Mouse (Mus musculus) hindbrain, postnatal 0 days (tissue): Measurements from ENCODE around the gene Tmem50a. TPM values are rescaled to one million over a fixed set of nuclear protein-coding genes. Genes with fewer than 3 reads are reported as not detected.

Experiments
- ATAC-seq: fragments of 200-750 bp; cut with Nextera tagmentation; 2 replicates; pipeline ENCODE4 v1.8.0; 2017; ENCODE audit warnings: mild to moderate bottlenecking, moderate TSS enrichment, moderate library complexity
- DNase-seq: peaks from one replicate; pipeline ENCODE4 v3.0.0-alpha.2; 2015; ENCODE audit warnings: low spot score
- H3K27ac ChIP-seq: fragments of 300-500 bp; sonication (generic); 2 replicates; pipeline ENCODE4 v1.5.1; 2014; ENCODE audit warnings: mild to moderate bottlenecking
- H3K27me3 ChIP-seq: fragments of 300-500 bp; sonication (generic); 2 replicates; pipeline ENCODE4 v1.6.1; 2014; ENCODE audit warnings: low read length, mixed read lengths; ENCODE audit not compliant: insufficient read depth
- H3K36me3 ChIP-seq: fragments of 300-500 bp; sonication (generic); 2 replicates; pipeline ENCODE4 v1.6.1; 2014; ENCODE audit warnings: low read length, mixed read lengths; ENCODE audit not compliant: insufficient read depth
- H3K4me1 ChIP-seq: fragments of 300-500 bp; sonication (generic); 2 replicates; pipeline ENCODE4 v1.6.1; 2014; ENCODE audit warnings: antibody characterized with exemption, low read length, mixed read lengths; ENCODE audit not compliant: insufficient read depth
- H3K4me2 ChIP-seq: fragments of 300-500 bp; sonication (generic); 2 replicates; pipeline ENCODE4 v1.6.1; 2014; ENCODE audit warnings: low read depth, mild to moderate bottlenecking, low read length, moderate library complexity, mixed read lengths
- H3K4me3 ChIP-seq: fragments of 300-500 bp; sonication (generic); 2 replicates; pipeline ENCODE4 v1.5.1; 2014; ENCODE audit warnings: low read length
- H3K9ac ChIP-seq: fragments of 300-500 bp; sonication (generic); replicated peaks from 2 replicates; pipeline ENCODE4 v1.6.1; 2014; ENCODE audit warnings: mild to moderate bottlenecking, low read length, moderate library complexity, mixed read lengths
- H3K9me3 ChIP-seq: fragments of 300-500 bp; sonication (generic); 2 replicates; pipeline ENCODE4 v1.6.1; 2016; ENCODE audit warnings: low read length, mixed read lengths
- CTCF ChIP-seq: IDR thresholded peaks from 2 replicates; pipeline ENCODE4 v1.5.1; 2016; ENCODE audit warnings: antibody characterized with exemption, control low read depth, low read depth
- WGBS: fragments of 180-500 bp; shearing (Covaris S2); extraction: QIAGEN DNeasy Blood & Tissue Kit; methylation state at CpG from one replicate; pipeline ENCODE4 v1.1.7; 2014; 5-methylcytosine and 5-hydroxymethylcytosine counted together
- polyA plus RNA-seq: library from polyadenylated mRNA; unstranded; fragments of >200 nt; fragmentation: Nextera tagmentation; extraction: Ambion mirVana; gene quantifications from 2 replicates; pipeline ENCODE4 v1.2.1, GENCODE M21; 2015
- total RNA-seq: library from RNA; depleted of rRNA; stranded (reverse); fragments of >200 nt; gene quantifications from 2 replicates; pipeline ENCODE4 v1.2.3, GENCODE M21; 2014

Tmem50a gene
- total and polyA plus RNA-seq, 2 experiments from 2014 or later = 149 to 231 TPM

GRCm38 (mm10) chr4:134903046-134903445 is 11.8 kb downstream of the Tmem50a start:
- no peaks in the 10 kb centered on the region for H3K4me1 ChIP-seq
- H3K9me3 ChIP-seq = no peaks in the 10 kb centered on the region
- no peak overlapping the region for H3K27ac ChIP-seq
- H3K36me3 ChIP-seq = peaks cover 80% of the 10 kb centered on the region
- DNase-seq (no peak), ATAC-seq (no peak)
- no peak overlapping the region for H3K4me3 ChIP-seq
- H3K9ac ChIP-seq = no peak overlapping the region
- H3K27me3 ChIP-seq = no peaks in the 10 kb centered on the region
- TF ChIP-seq CTCF = no peak
- 66% methylated on average over 7 of the region's 7 CpGs for WGBS
- H3K4me2 ChIP-seq = no peak overlapping the region

- no peak for TF ChIP-seq CTCF
- Histone ChIP-seq H3K9ac (no peak overlapping the region), H3K27me3 (no peaks in the 10 kb centered on the region), H3K4me2 (no peak overlapping the region), H3K4me3 (no peak overlapping the region), H3K27ac (no peak overlapping the region), H3K9me3 (no peaks in the 10 kb centered on the region), H3K36me3 (peaks cover 81% of the 10 kb centered on the region), H3K4me1 (no peaks in the 10 kb centered on the region)
- no peak for ATAC-seq
- DNase-seq = no peak
- 95% methylated on average over 8 of the region's 8 CpGs for WGBS
Measured at GRCm38 (mm10) chr4:134901126-134901525, 13.7 kb downstream of the Tmem50a start.

GRCm38 (mm10) chr4:134897256-134897655 is 17.6 kb downstream of the Tmem50a start:
- no peak for TF ChIP-seq CTCF
- H3K27me3 ChIP-seq = no peaks in the 10 kb centered on the region
- no peak overlapping the region for H3K4me2 ChIP-seq
- no peak overlapping the region for H3K27ac ChIP-seq
- no peak for ATAC-seq
- H3K9ac ChIP-seq = no peak overlapping the region
- H3K4me3 ChIP-seq = no peak overlapping the region
- peaks cover 50% of the 10 kb centered on the region for H3K36me3 ChIP-seq
- 82% methylated on average over 6 of the region's 6 CpGs for WGBS
- H3K9me3 ChIP-seq = no peaks in the 10 kb centered on the region
- DNase-seq = no peak
- H3K4me1 ChIP-seq = no peaks in the 10 kb centered on the region

DNA sequence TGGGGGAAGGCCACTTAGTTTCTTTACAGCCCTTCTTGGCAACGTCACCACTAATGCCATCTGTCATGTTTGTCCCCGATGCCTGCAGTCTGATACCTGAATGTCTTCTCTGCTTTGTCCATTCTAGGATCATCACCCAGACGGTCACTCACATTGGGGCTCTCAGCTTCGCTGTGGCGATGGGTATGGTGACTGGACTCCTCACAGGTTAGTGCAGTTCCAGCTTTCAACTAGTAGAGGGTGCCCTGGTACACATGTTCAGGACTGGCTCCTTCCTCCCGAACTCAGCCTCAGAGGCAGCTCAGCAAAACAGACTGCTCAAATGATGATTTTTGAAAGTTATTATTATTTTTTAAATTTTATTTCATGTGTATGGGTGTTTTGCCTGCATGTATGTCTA is 22.7 kb downstream of the Tmem50a start:
- no peak overlapping the region for H3K27ac ChIP-seq
- WGBS = 67% methylated on average over 6 of the region's 6 CpGs
- H3K4me3 ChIP-seq = no peak overlapping the region
- no peak overlapping the region for H3K4me2 ChIP-seq
- H3K9ac ChIP-seq = no peak overlapping the region
- no peaks in the 10 kb centered on the region for H3K4me1 ChIP-seq
- H3K9me3 ChIP-seq = no peaks in the 10 kb centered on the region
- H3K36me3 ChIP-seq = peaks cover 13% of the 10 kb centered on the region
- H3K27me3 ChIP-seq = no peaks in the 10 kb centered on the region
- ATAC-seq = no peak
- peak; percentile 9 for DNase-seq
- peak; percentile 27; the same call in 1 of the 2 replicates for TF ChIP-seq CTCF

DNA sequence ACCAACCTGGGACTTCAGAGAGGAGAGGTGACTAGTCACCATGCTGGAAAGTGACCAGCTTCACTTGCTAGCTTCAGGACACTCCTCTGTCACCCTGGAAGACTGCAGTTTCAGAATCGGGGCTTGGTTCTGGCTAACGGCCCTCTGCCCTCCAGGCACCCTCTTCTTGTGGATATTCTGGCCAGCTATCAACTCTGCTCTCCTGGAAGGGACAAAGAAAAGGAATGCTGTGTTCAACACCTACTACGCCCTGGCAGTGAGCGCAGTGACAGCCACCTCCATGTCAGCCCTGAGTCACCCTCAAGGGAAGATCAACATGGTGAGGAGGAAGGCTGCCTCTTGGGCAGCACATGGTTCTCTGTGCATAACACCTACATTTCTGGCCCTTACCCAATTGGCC is 30.5 kb downstream of the Tmem50a start:
- Histone ChIP-seq H3K27ac (no peak overlapping the region), H3K9me3 (no peaks in the 10 kb centered on the region), H3K27me3 (no peaks in the 10 kb centered on the region), H3K4me3 (no peak overlapping the region), H3K36me3 (no peaks in the 10 kb centered on the region), H3K9ac (no peak overlapping the region), H3K4me2 (no peak overlapping the region), H3K4me1 (peaks cover 5% of the 10 kb centered on the region; the same call in 1 of the 2 replicates)
- no peak for DNase-seq
- no peak for TF ChIP-seq CTCF
- ATAC-seq = no peak
- 85% methylated on average over 4 of the region's 4 CpGs for WGBS

- H3K4me3 ChIP-seq = no peak overlapping the region
- H3K4me2 ChIP-seq = no peak overlapping the region
- H3K9me3 ChIP-seq = no peaks in the 10 kb centered on the region
- H3K27ac ChIP-seq = no peak overlapping the region
- TF ChIP-seq CTCF = no peak
- ATAC-seq (no peak), DNase-seq (no peak)
- 87% methylated on average over 10 of the region's 10 CpGs for WGBS
- H3K4me1 ChIP-seq = peaks cover 5% of the 10 kb centered on the region; the same call in 1 of the 2 replicates
- no peaks in the 10 kb centered on the region for H3K27me3 ChIP-seq
- no peaks in the 10 kb centered on the region for H3K36me3 ChIP-seq
- H3K9ac ChIP-seq = no peak overlapping the region
Measured at GRCm38 (mm10) chr4:134883808-134884207, 31.0 kb downstream of the Tmem50a start.

DNA sequence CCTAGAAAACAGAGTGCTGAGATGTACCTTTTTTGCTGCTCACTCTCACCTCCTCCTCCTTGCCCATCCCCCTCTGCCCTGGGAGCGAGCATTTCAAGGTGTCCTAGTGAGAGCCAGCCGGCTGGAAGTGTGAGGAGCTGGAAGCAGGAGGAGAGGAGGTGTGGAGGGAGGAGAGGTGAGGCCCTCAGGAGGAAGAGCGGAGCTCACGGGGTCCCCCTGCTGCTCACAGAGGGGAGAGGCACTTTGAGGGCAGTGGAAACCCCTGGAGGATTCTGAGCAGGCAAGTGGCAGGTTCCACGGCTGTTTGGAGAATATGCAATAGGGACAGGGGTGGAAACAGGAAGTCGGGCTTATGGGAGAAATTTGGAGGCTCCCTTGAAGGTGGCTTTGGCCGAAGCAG is 31.6 kb downstream of the Tmem50a start:
- no peaks in the 10 kb centered on the region for H3K36me3 ChIP-seq
- peaks cover 5% of the 10 kb centered on the region; the same call in 1 of the 2 replicates for H3K4me1 ChIP-seq
- H3K9me3 ChIP-seq = no peaks in the 10 kb centered on the region
- H3K9ac ChIP-seq = no peak overlapping the region
- ATAC-seq (no peak), DNase-seq (peak; percentile 13)
- H3K27me3 ChIP-seq = no peaks in the 10 kb centered on the region
- TF ChIP-seq CTCF = peak; percentile 57
- WGBS = 38% methylated on average over 7 of the region's 7 CpGs
- no peak overlapping the region for H3K4me3 ChIP-seq
- H3K27ac ChIP-seq = no peak overlapping the region
- no peak overlapping the region for H3K4me2 ChIP-seq
